Mouse (Mus musculus) kidney, postnatal 36 days (tissue): ENCODE results near the gene Usp13.

ENCODE experiments used
- DNase-seq, 2 experiments: peaks; one replicate each; pipeline ENCODE4 v3.0.0; 2021 to 2022; ENCODE audit warnings: mixed read lengths in 2 of 2

The Usp13 gene

GRCm38 (mm10) chr3:32939802-32940501 is 122.6 kb downstream of the Usp13 start:
- DNase-seq = no peak

- DNase-seq = no peak
Observed at GRCm38 (mm10) chr3:32947486-32947885, 130.1 kb downstream of the Usp13 start.

GRCm38 (mm10) chr3:32951382-32951781 is 134.0 kb downstream of the Usp13 start:
- no peak for DNase-seq

- no peak for DNase-seq
Observed at GRCm38 (mm10) chr3:32961494-32961893, 144.1 kb downstream of the Usp13 start.

GRCm38 (mm10) chr3:32965528-32965927 is 148.2 kb downstream of the Usp13 start:
- peak in 1 of 2 experiments; percentile 10 for DNase-seq

GRCm38 (mm10) chr3:32968671-32969425 is 151.5 kb downstream of the Usp13 start:
- no peak for DNase-seq

GRCm38 (mm10) chr3:32970257-32970656 is 152.9 kb downstream of the Usp13 start:
- no peak for DNase-seq

- no peak for DNase-seq
Observed at GRCm38 (mm10) chr3:32979238-32979637, 161.9 kb downstream of the Usp13 start.

- DNase-seq = no peak
Observed at GRCm38 (mm10) chr3:32979981-32980380, 162.6 kb downstream of the Usp13 start.

- no peak for DNase-seq
Observed at GRCm38 (mm10) chr3:32985141-32985540, 167.8 kb downstream of the Usp13 start.
